Mouse (Mus musculus) hindbrain, embryonic 11.5 days (tissue): ENCODE results near the gene Vmn1r218. TPM values are rescaled to one million over a fixed set of nuclear protein-coding genes. Genes with fewer than 3 reads are reported as not detected.
"Not testable (repeated sequence)": the region's sequence is repeated elsewhere in the genome, so short reads cannot be mapped to it uniquely, and the experiment has no call there.

Source experiments
- ATAC-seq: fragments of 200-750 bp; cut with Nextera tagmentation; 2 replicates; pipeline ENCODE4 v1.8.0; 2017; ENCODE audit warnings: mild to moderate bottlenecking, moderate TSS enrichment, moderate library complexity; ENCODE audit not compliant: low FRiP score
- DNase-seq: peaks from one replicate; pipeline ENCODE4 v3.0.0-alpha.2; 2015; ENCODE audit warnings: low spot score
- H3K27ac ChIP-seq: fragments of 300-500 bp; sonication (generic); 2 replicates; pipeline ENCODE4 v1.5.1; 2014; ENCODE audit warnings: mild to moderate bottlenecking, low read depth, low read length
- H3K27me3 ChIP-seq: fragments of 300-500 bp; sonication (generic); 2 replicates; pipeline ENCODE4 v1.6.1; 2014; ENCODE audit warnings: mild to moderate bottlenecking, low read length, moderate library complexity, mixed read lengths; ENCODE audit not compliant: control insufficient read depth, insufficient read depth
- H3K36me3 ChIP-seq: fragments of 300-500 bp; sonication (generic); 2 replicates; pipeline ENCODE4 v1.6.1; 2014; ENCODE audit warnings: mild to moderate bottlenecking, low read length, moderate library complexity, mixed read lengths; ENCODE audit not compliant: control insufficient read depth, insufficient read depth
- H3K4me1 ChIP-seq: fragments of 300-500 bp; sonication (generic); replicated peaks from 2 replicates; pipeline ENCODE4 v1.6.1; 2014; ENCODE audit warnings: low read length, mixed read lengths; ENCODE audit not compliant: control insufficient read depth, insufficient read depth
- H3K4me2 ChIP-seq: fragments of 300-500 bp; sonication (generic); replicated peaks from 2 replicates; pipeline ENCODE4 v1.6.1; 2014; ENCODE audit warnings: mild to moderate bottlenecking, low read depth, low read length
- H3K4me3 ChIP-seq: fragments of 300-500 bp; sonication (generic); 2 replicates; pipeline ENCODE4 v1.5.1; 2014; ENCODE audit warnings: low read depth, low read length
- H3K9ac ChIP-seq: fragments of 300-500 bp; sonication (generic); 2 replicates; pipeline ENCODE4 v1.6.1; 2014; ENCODE audit warnings: low read depth, low read length
- H3K9me3 ChIP-seq: fragments of 300-500 bp; sonication (generic); 2 replicates; pipeline ENCODE4 v1.6.1; 2016; ENCODE audit warnings: low read length; ENCODE audit not compliant: control insufficient read depth
- WGBS: fragments of 180-500 bp; shearing (Covaris S2); extraction: QIAGEN DNeasy Blood & Tissue Kit; methylation state at CpG from one replicate; pipeline ENCODE4 v1.1.7; 2014; 5-methylcytosine and 5-hydroxymethylcytosine counted together
- polyA plus RNA-seq: library from polyadenylated mRNA; unstranded; fragments of >200 nt; fragmentation: Nextera tagmentation; extraction: Ambion mirVana; gene quantifications from 2 replicates; pipeline ENCODE4 v1.2.1, GENCODE M21; 2014

Gene Vmn1r218
- polyA plus RNA-seq = not detected in 2 replicates

DNA sequence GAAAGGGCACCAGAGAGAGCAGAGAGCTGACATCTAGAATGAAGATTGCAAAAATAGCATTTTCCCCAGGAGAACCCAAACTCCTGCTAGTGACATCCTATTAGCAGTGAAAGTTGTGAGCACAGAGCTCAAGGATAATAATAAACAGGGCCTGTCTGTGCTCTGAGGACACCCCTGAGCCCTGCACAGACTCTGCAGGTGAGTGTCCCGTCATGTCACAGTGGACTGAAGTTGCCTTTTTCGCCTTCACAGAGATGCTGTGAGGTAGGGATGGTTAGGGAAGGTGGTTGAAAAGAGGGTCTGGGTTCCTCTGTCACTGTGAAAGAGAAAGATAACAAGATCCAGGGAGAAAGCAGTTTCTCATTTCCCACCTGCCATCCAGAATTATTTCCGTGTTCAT is at the start of gene Vmn1r218:
TSS of gene Vmn1r218 (plus strand) at position 57 of the 400 bp plus-strand sequence.
- no peak within 1 kb of the TSS for H3K27ac ChIP-seq
- no peaks in the 10 kb centered on the region for H3K27me3 ChIP-seq
- H3K4me1 ChIP-seq = no peaks in the 10 kb centered on the region
- no peaks in the 10 kb centered on the region for H3K9me3 ChIP-seq
- H3K9ac ChIP-seq = no peak within 1 kb of the TSS
- WGBS = 80% methylated on average over 3 of the region's 3 CpGs
- H3K4me3 ChIP-seq = no peak within 1 kb of the TSS
- DNase-seq = no peak
- ATAC-seq = no peak
- no peak within 1 kb of the TSS for H3K4me2 ChIP-seq
- H3K36me3 ChIP-seq = no peaks in the 10 kb centered on the region

GRCm38 (mm10) chr13:23094386-23094785 is 38.6 kb upstream of the Vmn1r218 start:
- Histone ChIP-seq H3K4me2 (no peak overlapping the region), H3K36me3 (no peaks in the 10 kb centered on the region), H3K4me1 (no peaks in the 10 kb centered on the region), H3K27ac (no peak overlapping the region), H3K9me3 (no peaks in the 10 kb centered on the region), H3K9ac (no peak overlapping the region), H3K4me3 (no peak overlapping the region), H3K27me3 (no peaks in the 10 kb centered on the region)
- no peak for ATAC-seq
- no peak for DNase-seq
- WGBS = 94% methylated on average over 4 of the region's 4 CpGs

DNA sequence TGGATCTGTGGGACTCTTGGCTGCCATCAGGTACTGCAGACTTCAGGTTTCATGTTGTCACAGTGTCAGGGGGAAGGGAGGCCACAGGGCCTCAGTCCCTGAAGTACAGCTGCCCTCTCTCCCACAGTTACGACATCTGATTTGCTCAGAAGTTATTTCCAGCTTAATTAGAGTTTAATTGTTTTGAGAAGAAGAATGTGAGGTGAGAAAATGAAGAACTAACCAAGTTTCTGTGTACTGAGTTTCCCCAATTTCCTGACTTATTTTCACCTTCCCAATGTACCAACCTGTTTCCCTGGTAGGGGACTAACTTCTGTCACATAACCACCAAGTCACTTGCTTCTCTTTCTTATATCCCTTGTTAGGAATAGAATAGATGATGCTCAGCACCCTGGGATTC is 14.8 kb upstream of the Vmn1r218 start, which contains the start of gene Vmn1r217:
TSS of gene Vmn1r217 (minus strand) at position 101 of the 400 bp plus-strand sequence.
- H3K4me3 ChIP-seq, ATAC-seq, DNase-seq, H3K4me1 ChIP-seq, H3K9me3 ChIP-seq, H3K9ac ChIP-seq, H3K36me3 ChIP-seq, H3K4me2 ChIP-seq, H3K27ac ChIP-seq, H3K27me3 ChIP-seq: not testable (repeated sequence)
- 75% methylated on average over 1 of the region's 1 CpGs for WGBS

DNA sequence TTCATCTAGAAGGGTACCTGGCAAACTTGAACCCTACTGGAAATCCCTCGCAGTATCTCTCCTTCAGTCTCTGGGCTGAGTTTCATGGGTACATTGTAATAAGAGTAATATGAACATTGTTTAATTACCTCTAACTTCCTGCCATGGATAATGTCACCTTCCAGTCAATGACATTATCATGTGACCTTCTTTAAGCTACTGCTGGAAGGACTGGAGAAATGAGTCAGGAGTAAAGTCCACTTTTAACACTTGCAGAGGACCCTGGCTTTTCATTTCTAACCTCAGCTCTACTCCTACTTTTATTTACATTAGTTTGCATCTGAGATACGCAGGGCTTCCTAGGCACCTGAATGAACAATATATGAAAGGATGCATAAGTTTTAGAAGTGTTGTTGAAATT is 12.3 kb upstream of the Vmn1r218 start:
- no peaks in the 10 kb centered on the region for H3K36me3 ChIP-seq
- no peak for ATAC-seq
- no peak overlapping the region for H3K4me3 ChIP-seq
- no peak overlapping the region for H3K27ac ChIP-seq
- no peak overlapping the region for H3K4me2 ChIP-seq
- 94% methylated on average over 2 of the region's 2 CpGs for WGBS
- no peaks in the 10 kb centered on the region for H3K9me3 ChIP-seq
- H3K27me3 ChIP-seq = no peaks in the 10 kb centered on the region
- no peak overlapping the region for H3K9ac ChIP-seq
- DNase-seq = no peak
- no peaks in the 10 kb centered on the region for H3K4me1 ChIP-seq

DNA sequence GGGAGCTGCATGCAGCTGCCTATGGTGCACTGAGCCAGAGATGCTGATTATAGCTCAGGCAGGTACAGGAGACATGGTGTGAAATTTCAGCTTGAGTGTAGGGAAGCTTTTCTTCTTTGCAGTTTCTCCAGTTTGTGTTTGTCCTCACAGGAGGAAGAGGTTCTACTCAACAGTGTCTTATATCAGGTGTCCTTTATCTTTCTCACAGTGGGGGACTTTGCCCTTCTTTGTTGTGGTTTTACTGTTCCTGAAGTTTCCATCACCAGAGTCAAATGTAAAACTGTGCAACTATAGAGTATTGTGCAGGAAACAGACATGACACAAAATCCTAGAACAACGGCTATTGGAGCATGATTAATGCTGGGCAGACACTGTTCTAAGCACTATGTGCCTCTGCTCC is 546 bp downstream of the Vmn1r218 start:
- ATAC-seq = no peak
- Histone ChIP-seq H3K4me2 (no peak overlapping the region), H3K9me3 (no peaks in the 10 kb centered on the region), H3K27ac (no peak overlapping the region), H3K27me3 (no peaks in the 10 kb centered on the region), H3K36me3 (no peaks in the 10 kb centered on the region), H3K4me1 (no peaks in the 10 kb centered on the region), H3K4me3 (no peak overlapping the region), H3K9ac (no peak overlapping the region)
- DNase-seq = no peak
- WGBS = 84% methylated on average over 1 of the region's 1 CpGs

GRCm38 (mm10) chr13:23138880-23139279 is 5.9 kb downstream of the Vmn1r218 start:
- Histone ChIP-seq H3K4me1 (no peaks in the 10 kb centered on the region), H3K4me2 (no peak overlapping the region), H3K4me3 (no peak overlapping the region), H3K27ac (no peak overlapping the region), H3K36me3 (no peaks in the 10 kb centered on the region), H3K9ac (no peak overlapping the region), H3K9me3 (no peaks in the 10 kb centered on the region), H3K27me3 (no peaks in the 10 kb centered on the region)
- ATAC-seq (no peak), DNase-seq (no peak)
- WGBS = 87% methylated on average over 2 of the region's 2 CpGs

DNA sequence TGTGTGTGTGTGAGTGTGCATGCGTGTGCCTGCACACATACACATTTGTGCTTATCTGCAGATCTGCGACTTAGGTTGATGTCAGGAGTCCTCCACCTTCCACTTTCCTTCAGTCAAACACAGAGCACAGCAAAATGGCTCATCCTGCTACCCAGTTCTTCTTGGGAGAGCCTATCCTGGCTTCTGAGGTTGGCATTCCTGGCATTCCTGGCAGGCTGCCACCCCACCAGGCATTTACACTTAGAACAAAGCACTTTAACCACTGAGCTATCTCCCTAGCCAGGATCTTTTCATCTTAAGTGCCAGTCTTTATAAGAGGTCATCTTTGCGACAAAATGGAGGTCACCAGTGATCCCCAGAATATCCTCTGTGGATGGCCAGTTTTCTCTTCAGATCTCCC is 24.9 kb downstream of the Vmn1r218 start:
- no peak for ATAC-seq
- 81% methylated on average over 3 of the region's 3 CpGs for WGBS

GRCm38 (mm10) chr13:23159012-23159411 is 26.1 kb downstream of the Vmn1r218 start, which contains the start of gene Vmn1r219:
Vmn1r219 (plus strand) TSS chr13:23159312.
- Histone ChIP-seq H3K9me3 (no peaks in the 10 kb centered on the region), H3K36me3 (no peaks in the 10 kb centered on the region), H3K4me2 (no peak within 1 kb of the TSS), H3K9ac (no peak within 1 kb of the TSS), H3K27ac (no peak within 1 kb of the TSS), H3K27me3 (no peaks in the 10 kb centered on the region), H3K4me3 (no peak within 1 kb of the TSS), H3K4me1 (no peaks in the 10 kb centered on the region)
- ATAC-seq = no peak
- no peak for DNase-seq
- 85% methylated on average over 4 of the region's 4 CpGs for WGBS

More for the DNA sequence above, 24.9 kb downstream of the Vmn1r218 start:
- Histone ChIP-seq H3K27ac (no peak overlapping the region), H3K4me1 (no peaks in the 10 kb centered on the region), H3K36me3 (no peaks in the 10 kb centered on the region), H3K9ac (no peak overlapping the region), H3K27me3 (no peaks in the 10 kb centered on the region), H3K4me2 (no peak overlapping the region), H3K4me3 (no peak overlapping the region), H3K9me3 (no peaks in the 10 kb centered on the region)
- DNase-seq = peak; percentile 8

DNA sequence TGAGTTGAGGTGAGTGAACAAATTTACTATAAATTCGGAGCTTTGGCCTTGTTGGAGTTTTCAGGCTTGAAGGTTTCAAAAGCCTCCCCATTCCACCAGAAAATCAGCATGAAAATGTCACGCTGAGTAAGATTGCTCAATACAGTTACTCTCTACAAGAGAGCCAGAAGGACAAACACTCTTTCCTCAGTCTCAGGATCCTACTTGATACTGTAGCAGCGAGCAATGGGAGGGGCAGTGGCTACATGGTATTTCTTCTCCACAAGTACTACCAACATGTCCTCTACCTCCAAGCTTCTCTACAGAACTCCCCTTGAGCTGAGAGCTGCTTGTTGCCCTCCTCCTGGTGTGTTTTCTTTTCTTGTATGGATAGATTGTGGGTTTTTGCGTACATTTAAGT is 33.5 kb downstream of the Vmn1r218 start:
- DNase-seq, H3K4me3 ChIP-seq, H3K4me1 ChIP-seq, H3K9me3 ChIP-seq, H3K9ac ChIP-seq, H3K4me2 ChIP-seq, ATAC-seq, H3K36me3 ChIP-seq, H3K27me3 ChIP-seq, H3K27ac ChIP-seq: not testable (repeated sequence)
- 83% methylated on average over 4 of the region's 4 CpGs for WGBS
